In genomic region chr8:95697128-95697527, GRCm38 (mm10) we compare ENCODE assay signal across 8 mouse cellular contexts. TPM values are rescaled to one million over a fixed set of nuclear protein-coding genes. Genes with fewer than 3 reads are reported as not detected.
DNase-seq lines count a peak whose midpoint lies in the region; ATAC-seq and TF ChIP-seq lines count a peak whose summit lies in the region.

No protein-coding gene starts in this region.

- intact Hi-C loops in heart, adult 2 months (cut with DNase I), result loop anchor here (1.0 to 10.0 kb wide), 3 partner anchors 90 to 442 kb away; no protein-coding TSS in a partner anchor

- H3K27ac ChIP-seq in embryonic facial prominence, embryonic 11.5 days (replicated peaks; ENCODE audit: low read depth, low read length), result no peak overlapping the region
- H3K27ac ChIP-seq in heart, adult 2 months, result no peak overlapping the region
- H3K27ac ChIP-seq in limb, embryonic 14.5 days (replicated peaks; ENCODE audit: low read depth, low read length), result no peak overlapping the region
- H3K27ac ChIP-seq in stomach, embryonic 14.5 days (ENCODE audit: low read length), result no peak overlapping the region

- TF ChIP-seq POLR2A in heart, adult 2 months (IDR thresholded peaks at IDR 0.05; ENCODE audit: insufficient read depth, low read depth, low read length), result no peak
- no peak for TF ChIP-seq POLR2A in limb, embryonic 14.5 days (IDR thresholded peaks at IDR 0.05; ENCODE audit: borderline replicate concordance, extremely low read depth, insufficient read depth, insufficient read length)

- H3K9me3 ChIP-seq in embryonic facial prominence, embryonic 11.5 days (replicated peaks; ENCODE audit: control insufficient read depth, low read length), result no peaks in the 10 kb centered on the region
- H3K9me3 ChIP-seq in limb, embryonic 14.5 days (ENCODE audit: control insufficient read depth, low read length), result no peaks in the 10 kb centered on the region
- no peaks in the 10 kb centered on the region for H3K9me3 ChIP-seq in stomach, embryonic 14.5 days (ENCODE audit: control insufficient read depth, low read depth, low read length)

- no peak overlapping the region for H3K4me3 ChIP-seq in embryonic facial prominence, embryonic 11.5 days (ENCODE audit: low read depth, low read length)
- no peak overlapping the region for H3K4me3 ChIP-seq in heart, adult 2 months
- H3K4me3 ChIP-seq in limb, embryonic 14.5 days (replicated peaks; ENCODE audit: low read length), result no peak overlapping the region
- no peak overlapping the region for H3K4me3 ChIP-seq in stomach, embryonic 14.5 days (ENCODE audit: low read depth, low read length)

- 0 out of 2 replicates have a peak, but pooled peaks have one; percentile 62 for TF ChIP-seq EP300 in heart, adult 2 months (IDR thresholded peaks at IDR 0.05; ENCODE audit: insufficient read depth, low read depth, low read length)

- no peak overlapping the region for H3K9ac ChIP-seq in embryonic facial prominence, embryonic 11.5 days (replicated peaks; ENCODE audit: low read length)
- no peak overlapping the region for H3K9ac ChIP-seq in heart, adult 2 months (ENCODE audit: low read depth, low read length)
- H3K9ac ChIP-seq in limb, embryonic 14.5 days (ENCODE audit: low read depth, low read length, severe bottlenecking), result no peak overlapping the region
- H3K9ac ChIP-seq in stomach, embryonic 14.5 days (replicated peaks; ENCODE audit: low read depth, low read length), result no peak overlapping the region

- H3K36me3 ChIP-seq in embryonic facial prominence, embryonic 11.5 days (replicated peaks; ENCODE audit: control insufficient read depth, insufficient read depth, low read depth, low read length), result no peaks in the 10 kb centered on the region
- H3K36me3 ChIP-seq in heart, adult 2 months (ENCODE audit: control insufficient read depth, insufficient read depth, low read length), result no peaks in the 10 kb centered on the region
- no peaks in the 10 kb centered on the region for H3K36me3 ChIP-seq in limb, embryonic 14.5 days (ENCODE audit: control insufficient read depth, insufficient read depth, low read length)
- H3K36me3 ChIP-seq in stomach, embryonic 14.5 days (ENCODE audit: control insufficient read depth, insufficient read depth, low read length), result no peaks in the 10 kb centered on the region

- TF ChIP-seq CTCF in heart, adult 2 months (IDR thresholded peaks at IDR 0.05), result peak; percentile 95

- DNase-seq in monocyte, adult 2 months (ENCODE audit: low read depth in 1 of 2, low spot score in 2 of 2), result peak; percentile 21 to 26
- DNase-seq in embryonic facial prominence, embryonic 11.5 days (ENCODE audit: low spot score), result peak; percentile 95
- peak; percentile 65 to 80 for DNase-seq in heart, adult 2 months
- DNase-seq in kidney, adult 9 months, result peak; percentile 71
- peak; percentile 89 for DNase-seq in limb, embryonic 14.5 days (ENCODE audit: low spot score)
- DNase-seq in natural killer cell, adult 2 months (ENCODE audit: low spot score in 2 of 2), result peak; percentile 42 to 72

- no peak for ATAC-seq in monocyte, adult 5-6 weeks (replicated peaks; ENCODE audit: insufficient number of reproducible peaks, low FRiP score, low TSS enrichment, poor library complexity, severe bottlenecking)
- ATAC-seq in embryonic facial prominence, embryonic 11.5 days (replicated peaks; ENCODE audit: insufficient number of reproducible peaks, low FRiP score, low TSS enrichment, low read depth), result peak; percentile 31; the same call in 1 of the 2 replicates
- ATAC-seq in limb, embryonic 14.5 days (ENCODE audit: low FRiP score, low read depth), result peak; percentile 82
- ATAC-seq in stomach, embryonic 14.5 days (ENCODE audit: insufficient number of reproducible peaks, insufficient read depth, low FRiP score, low read depth), result 0 out of 2 replicates have a peak, but pooled peaks have one; percentile 51

- no peaks in the 10 kb centered on the region for H3K4me1 ChIP-seq in embryonic facial prominence, embryonic 11.5 days (ENCODE audit: control insufficient read depth, insufficient read depth, low read length)
- H3K4me1 ChIP-seq in heart, adult 2 months (ENCODE audit: control insufficient read depth, insufficient read depth, low read length), result peaks cover 1% of the 10 kb centered on the region; the same call in 1 of the 2 replicates
- peaks cover under 1% of the 10 kb centered on the region; the same call in 1 of the 2 replicates for H3K4me1 ChIP-seq in limb, embryonic 14.5 days (ENCODE audit: control insufficient read depth, insufficient read depth, low read length)
- no peaks in the 10 kb centered on the region for H3K4me1 ChIP-seq in stomach, embryonic 14.5 days (ENCODE audit: control insufficient read depth, insufficient read depth, low read length)

- 2% methylated on average over 11 of the region's 11 CpGs for WGBS in embryonic facial prominence, embryonic 11.5 days
- WGBS in heart, adult 2 months, result 2% methylated on average over 11 of the region's 11 CpGs
- WGBS in limb, embryonic 14.5 days, result 1% methylated on average over 11 of the region's 11 CpGs
- WGBS in stomach, embryonic 14.5 days, result under 1% methylated on average over 11 of the region's 11 CpGs

- H3K4me2 ChIP-seq in embryonic facial prominence, embryonic 11.5 days (ENCODE audit: low read depth, low read length), result no peak overlapping the region
- peak overlapping the region; percentile 29 for H3K4me2 ChIP-seq in limb, embryonic 14.5 days (replicated peaks; ENCODE audit: low read depth, low read length, severe bottlenecking)
- H3K4me2 ChIP-seq in stomach, embryonic 14.5 days (replicated peaks; ENCODE audit: low read depth, low read length), result peak overlapping the region; percentile 28; the same call in 1 of the 2 replicates

- H3K79me2 ChIP-seq in heart, adult 2 months (replicated peaks; ENCODE audit: control insufficient read depth, insufficient read depth, low read length), result no peaks in the 10 kb centered on the region

- H3K27me3 ChIP-seq in embryonic facial prominence, embryonic 11.5 days (ENCODE audit: control insufficient read depth, insufficient read depth, low read length), result no peaks in the 10 kb centered on the region; the same call in none of the 2 replicates
- no peaks in the 10 kb centered on the region for H3K27me3 ChIP-seq in heart, adult 2 months (ENCODE audit: control insufficient read depth, insufficient read depth, low read length)
- 0 out of 2 replicates have a peak, but pooled peaks cover 8% of the 10 kb centered on the region for H3K27me3 ChIP-seq in limb, embryonic 14.5 days (ENCODE audit: control insufficient read depth, insufficient read depth, low read length)
- 0 out of 2 replicates have a peak, but pooled peaks cover 9% of the 10 kb centered on the region for H3K27me3 ChIP-seq in stomach, embryonic 14.5 days (ENCODE audit: control insufficient read depth, insufficient read depth, low read length)

RNA-seq across cellular contexts. Expression of gene Setd6, which starts 18.6 kb away (rescaled TPM):
- 28.0 to 35.7 TPM (median 28.3 TPM) in 3 replicates for total RNA-seq in monocyte, adult 5-6 weeks (2017)
- 20.1 and 21.0 TPM in 2 replicates for polyA plus RNA-seq in embryonic facial prominence, embryonic 11.5 days (2014; fragmentation: Nextera tagmentation; extraction: Ambion mirVana)
- 10 to 100 TPM; 14.3 to 15.3 TPM for total RNA-seq in heart, adult 2 months (2021)
- 8.0 and 13.1 TPM in 2 replicates for polyA plus RNA-seq in heart, adult 2 months (2012; rRNA removed)
- 11.8 and 21.5 TPM in 2 replicates for polyA plus RNA-seq in limb, embryonic 14.5 days (2012; rRNA removed)
- 14.7 and 15.6 TPM in 2 replicates for polyA plus RNA-seq in limb, embryonic 14.5 days (2014; fragmentation: Nextera tagmentation; extraction: Ambion mirVana)
- 17.4 and 18.8 TPM in 2 replicates for polyA plus RNA-seq in stomach, embryonic 14.5 days (2014; fragmentation: Nextera tagmentation; extraction: Ambion mirVana)

RNA-seq across cellular contexts. Expression of gene Ndrg4, which starts 20.3 kb away (rescaled TPM):
- not detected in 3 replicates for total RNA-seq in monocyte, adult 5-6 weeks (2017)
- 21.2 and 26.4 TPM in 2 replicates for polyA plus RNA-seq in embryonic facial prominence, embryonic 11.5 days (2014; fragmentation: Nextera tagmentation; extraction: Ambion mirVana)
- 100 to 1,000 TPM; 147 to 152 TPM for total RNA-seq in heart, adult 2 months (2021)
- polyA plus RNA-seq in heart, adult 2 months (2012; rRNA removed), result 370 and 528 TPM in 2 replicates
- 35.3 and 36.0 TPM in 2 replicates for polyA plus RNA-seq in limb, embryonic 14.5 days (2012; rRNA removed)
- 20.2 and 22.3 TPM in 2 replicates for polyA plus RNA-seq in limb, embryonic 14.5 days (2014; fragmentation: Nextera tagmentation; extraction: Ambion mirVana)
- polyA plus RNA-seq in stomach, embryonic 14.5 days (2014; fragmentation: Nextera tagmentation; extraction: Ambion mirVana), result 21.0 and 22.3 TPM in 2 replicates

Comparison
In these comparisons a context has a peak if more than half of its experiments do, and no peak if none do; other contexts are left out.
1. DNase-seq: peak in every context shown above with its lines; median percentile 95 in embryonic facial prominence, embryonic 11.5 days; 89 in limb, embryonic 14.5 days; 72 in heart, adult 2 months; 71 in kidney, adult 9 months; 57 in natural killer cell, adult 2 months; 24 in monocyte, adult 2 months.
2. RNA of gene Ndrg4, which starts 20.3 kb away (polyA plus RNA-seq): 370 to 528 TPM in heart, adult 2 months; 20.2 to 36.0 TPM in limb, embryonic 14.5 days, 21.2 to 26.4 TPM in embryonic facial prominence, embryonic 11.5 days and 21.0 to 22.3 TPM in stomach, embryonic 14.5 days; every median in the first group is over 10 times any median in the second.